Mouse (Mus musculus) E14TG2a.4 (cell line): ENCODE data around the gene Hdgfl1.

Source experiments
- CTCF ChIP-seq: conservative IDR thresholded peaks from 2 replicates; pipeline ENCODE4 v1.5.1; 2014; ENCODE audit warnings: low read length
- POU5F1 ChIP-seq: IDR thresholded peaks from 2 replicates; pipeline ENCODE4 v1.6.1; 2014; ENCODE audit warnings: low read length, borderline replicate concordance

- TF ChIP-seq CTCF, result no peak
- TF ChIP-seq POU5F1, result no peak
These were observed 25.9 kb downstream of the Hdgfl1 start for GRCm38 (mm10) chr13:26744068-26744467.
